Mouse (Mus musculus) midbrain, postnatal 0 days (tissue): ENCODE measurements around the gene Dip2b. TPM values are rescaled to one million over a fixed set of nuclear protein-coding genes. Genes with fewer than 3 reads are reported as not detected.

Experiments used
- ATAC-seq: fragments of 200-750 bp; cut with Nextera tagmentation; 2 replicates; pipeline ENCODE4 v1.8.0; 2017; ENCODE audit warnings: moderate number of reproducible peaks, mild to moderate bottlenecking, moderate TSS enrichment, moderate library complexity; ENCODE audit not compliant: low FRiP score
- DNase-seq: peaks from one replicate; pipeline ENCODE4 v3.0.0-alpha.2; 2015; ENCODE audit warnings: low spot score
- H3K27ac ChIP-seq: fragments of 300-500 bp; sonication (generic); 2 replicates; pipeline ENCODE4 v1.5.1; 2014; ENCODE audit warnings: low read depth, mild to moderate bottlenecking, low read length, mixed read lengths
- H3K27me3 ChIP-seq: fragments of 300-500 bp; sonication (generic); 2 replicates; pipeline ENCODE4 v1.6.1; 2014; ENCODE audit warnings: low read length, control low read depth, mixed read lengths; ENCODE audit not compliant: insufficient read depth
- H3K36me3 ChIP-seq: fragments of 300-500 bp; sonication (generic); 2 replicates; pipeline ENCODE4 v1.6.1; 2014; ENCODE audit warnings: low read length, control low read depth, mixed read lengths; ENCODE audit not compliant: insufficient read depth
- H3K4me1 ChIP-seq: fragments of 300-500 bp; sonication (generic); 2 replicates; pipeline ENCODE4 v1.6.1; 2014; ENCODE audit warnings: mild to moderate bottlenecking, control low read depth, antibody characterized with exemption, low read length, mixed read lengths; ENCODE audit not compliant: insufficient read depth
- H3K4me2 ChIP-seq: fragments of 300-500 bp; sonication (generic); 2 replicates; pipeline ENCODE4 v1.6.1; 2014; ENCODE audit warnings: low read depth, mild to moderate bottlenecking, low read length, mixed read lengths; ENCODE audit not compliant: poor library complexity, severe bottlenecking
- H3K4me3 ChIP-seq: fragments of 300-500 bp; sonication (generic); 2 replicates; pipeline ENCODE4 v1.5.1; 2014; ENCODE audit warnings: low read depth, mild to moderate bottlenecking, low read length, moderate library complexity
- H3K9ac ChIP-seq: fragments of 300-500 bp; sonication (generic); replicated peaks from 2 replicates; pipeline ENCODE4 v1.6.1; 2014; ENCODE audit warnings: mild to moderate bottlenecking, low read length, moderate library complexity, mixed read lengths; ENCODE audit not compliant: poor library complexity, severe bottlenecking
- H3K9me3 ChIP-seq: fragments of 300-500 bp; sonication (generic); 2 replicates; pipeline ENCODE4 v1.6.1; 2016; ENCODE audit warnings: low read length, control low read depth
- CTCF ChIP-seq: IDR thresholded peaks from 2 replicates; pipeline ENCODE4 v1.5.1; 2016; ENCODE audit warnings: antibody characterized with exemption, mild to moderate bottlenecking
- WGBS: fragments of 180-500 bp; shearing (Covaris S2); extraction: QIAGEN DNeasy Blood & Tissue Kit; methylation state at CpG from one replicate; pipeline ENCODE4 v1.1.7; 2014; 5-methylcytosine and 5-hydroxymethylcytosine counted together
- polyA plus RNA-seq: library from polyadenylated mRNA; unstranded; fragments of >200 nt; fragmentation: Nextera tagmentation; extraction: Ambion mirVana; gene quantifications from 2 replicates; pipeline ENCODE4 v1.2.1, GENCODE M21; 2015
- total RNA-seq: library from RNA; depleted of rRNA; stranded (reverse); fragments of >200 nt; gene quantifications from 2 replicates; pipeline ENCODE4 v1.2.3, GENCODE M21; 2014

The Dip2b gene
- total and polyA plus RNA-seq, 2 experiments from 2014 or later, result 10.5 to 44.8 TPM

DNA sequence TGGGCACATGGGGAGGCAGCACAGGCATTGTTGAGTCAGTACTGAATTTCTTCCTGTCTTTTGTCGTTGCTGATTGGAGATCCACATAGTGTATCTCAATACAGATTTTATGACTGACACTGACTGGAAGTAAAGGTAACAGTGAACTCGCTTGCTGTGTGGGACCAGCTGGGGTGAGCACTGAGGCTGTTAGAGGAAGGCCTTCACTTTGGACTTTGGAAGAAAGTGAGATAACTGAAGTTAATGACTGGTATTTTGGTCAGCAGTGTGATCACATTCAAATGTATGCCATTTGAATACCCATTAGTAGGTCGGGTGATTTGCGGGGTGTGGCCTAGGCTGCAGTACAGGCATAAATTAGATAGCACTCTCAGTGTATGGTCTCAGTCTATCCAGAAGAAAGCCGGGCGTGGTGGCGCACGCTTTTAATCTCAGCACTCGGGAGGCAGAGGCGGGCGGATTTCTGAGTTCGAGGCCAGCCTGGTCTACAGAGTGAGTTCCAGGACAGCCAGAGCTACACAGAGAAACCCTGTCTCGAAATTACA, 24.8 kb downstream of the Dip2b start:
- no peaks in the 10 kb centered on the region for H3K9me3 ChIP-seq
- no peak overlapping the region for H3K4me2 ChIP-seq
- no peaks in the 10 kb centered on the region for H3K36me3 ChIP-seq
- H3K4me3 ChIP-seq, result no peak overlapping the region
- H3K4me1 ChIP-seq, result no peaks in the 10 kb centered on the region
- no peak for TF ChIP-seq CTCF
- no peaks in the 10 kb centered on the region for H3K27me3 ChIP-seq
- no peak overlapping the region for H3K27ac ChIP-seq
- DNase-seq, result no peak
- no peak for ATAC-seq
- H3K9ac ChIP-seq, result no peak overlapping the region
- WGBS, result 96% methylated on average over 11 of the region's 13 CpGs

DNA sequence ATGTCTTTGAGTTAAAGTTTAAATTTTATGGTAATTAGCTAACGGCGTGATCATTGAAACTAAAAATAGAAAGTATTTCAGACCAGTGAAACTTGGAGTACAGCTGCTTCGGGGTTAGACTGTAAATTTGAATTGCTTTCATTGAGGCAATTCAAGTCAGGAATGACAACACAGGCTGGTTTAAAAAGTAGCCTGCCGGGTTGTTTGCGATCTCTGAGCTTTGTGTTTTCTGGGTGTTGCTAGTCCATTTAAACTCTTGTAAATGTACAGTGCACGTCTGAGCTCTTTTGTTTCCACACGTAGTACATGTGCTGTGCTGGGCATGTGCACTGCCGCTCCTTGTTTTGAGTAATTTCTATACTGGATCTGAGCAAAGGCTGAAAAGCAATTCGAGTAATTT, 28.2 kb downstream of the Dip2b start:
- no peak for TF ChIP-seq CTCF
- DNase-seq (no peak), ATAC-seq (no peak)
- Histone ChIP-seq H3K4me2 (no peak overlapping the region), H3K4me1 (no peaks in the 10 kb centered on the region), H3K9ac (no peak overlapping the region), H3K4me3 (no peak overlapping the region), H3K27ac (no peak overlapping the region), H3K27me3 (no peaks in the 10 kb centered on the region), H3K36me3 (no peaks in the 10 kb centered on the region), H3K9me3 (no peaks in the 10 kb centered on the region)
- 49% methylated on average over 9 of the region's 9 CpGs for WGBS

DNA sequence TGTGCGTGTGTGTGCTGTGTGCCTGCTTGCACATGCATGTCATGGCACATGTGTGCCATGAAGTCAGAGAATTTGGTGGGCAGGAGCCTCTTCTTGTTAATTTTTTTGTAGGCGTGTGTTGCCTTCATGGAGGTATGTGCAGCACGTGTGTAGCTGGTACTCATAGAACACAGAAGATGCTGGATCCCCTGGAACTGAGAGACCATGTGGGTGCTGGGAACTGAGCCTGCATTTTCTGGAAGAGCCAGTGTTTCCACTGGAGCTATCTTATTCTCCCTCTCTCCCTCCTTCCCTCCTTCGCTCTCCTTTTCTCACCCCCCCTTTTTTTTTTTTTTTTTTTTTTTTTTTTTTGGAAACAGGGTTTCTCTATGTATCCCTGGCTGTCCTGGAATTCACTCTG, 30.6 kb downstream of the Dip2b start:
- H3K4me3 ChIP-seq, result no peak overlapping the region
- H3K4me2 ChIP-seq, result no peak overlapping the region
- DNase-seq (no peak), ATAC-seq (no peak)
- no peak overlapping the region for H3K27ac ChIP-seq
- H3K4me1 ChIP-seq, result no peaks in the 10 kb centered on the region
- 86% methylated on average over 4 of the region's 4 CpGs for WGBS
- TF ChIP-seq CTCF, result no peak
- H3K9ac ChIP-seq, result no peak overlapping the region
- H3K27me3 ChIP-seq, result no peaks in the 10 kb centered on the region
- no peaks in the 10 kb centered on the region for H3K9me3 ChIP-seq
- H3K36me3 ChIP-seq, result no peaks in the 10 kb centered on the region

DNA sequence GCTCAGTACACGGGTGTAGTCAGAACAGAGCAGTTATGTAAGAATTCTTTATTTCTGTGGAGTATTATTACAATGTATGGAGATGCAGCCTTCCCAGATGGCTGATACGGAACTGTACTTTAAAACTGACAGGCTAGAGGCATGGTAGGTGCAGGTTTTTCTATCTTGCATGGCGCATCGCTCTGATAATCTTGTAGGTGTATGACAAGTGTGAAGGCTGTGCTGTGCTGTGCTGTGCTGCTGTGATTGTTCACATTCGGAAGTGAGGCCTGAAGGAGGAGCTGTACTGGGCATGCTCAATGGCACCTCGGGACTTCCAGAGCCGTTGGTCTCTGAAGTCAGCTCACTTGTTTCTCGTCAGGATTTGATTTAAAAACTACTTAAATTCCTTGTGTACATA, 31.6 kb downstream of the Dip2b start:
- Histone ChIP-seq H3K27me3 (no peaks in the 10 kb centered on the region), H3K4me3 (no peak overlapping the region), H3K9me3 (no peaks in the 10 kb centered on the region), H3K36me3 (no peaks in the 10 kb centered on the region), H3K9ac (no peak overlapping the region), H3K4me2 (no peak overlapping the region), H3K27ac (no peak overlapping the region), H3K4me1 (no peaks in the 10 kb centered on the region)
- no peak for TF ChIP-seq CTCF
- 85% methylated on average over 8 of the region's 8 CpGs for WGBS
- no peak for DNase-seq
- ATAC-seq, result no peak

DNA sequence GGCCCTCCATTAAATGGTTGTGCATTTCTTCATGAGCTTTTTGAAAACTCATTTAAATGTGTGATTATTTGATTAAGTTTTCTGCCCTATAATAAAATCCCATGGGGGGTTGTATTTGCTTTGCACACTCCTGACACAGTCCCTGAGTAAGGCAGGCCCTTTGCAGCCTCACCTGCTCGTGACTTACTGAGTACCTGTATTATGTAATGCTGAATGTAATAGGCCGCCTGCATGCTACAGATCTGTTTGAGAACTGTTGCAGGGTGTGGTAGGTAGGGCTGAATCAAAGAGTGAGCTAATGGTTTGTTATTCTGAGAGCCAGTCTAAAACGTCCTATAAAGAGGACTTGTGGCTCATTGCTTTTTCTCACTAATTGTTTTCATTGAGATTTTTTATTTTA, 33.4 kb downstream of the Dip2b start:
- DNase-seq (no peak), ATAC-seq (no peak)
- Histone ChIP-seq H3K27me3 (no peaks in the 10 kb centered on the region), H3K4me2 (no peak overlapping the region), H3K4me3 (no peak overlapping the region), H3K9me3 (no peaks in the 10 kb centered on the region), H3K4me1 (no peaks in the 10 kb centered on the region; the same call in 1 of the 2 replicates), H3K9ac (no peak overlapping the region), H3K27ac (no peak overlapping the region), H3K36me3 (no peaks in the 10 kb centered on the region)
- no peak for TF ChIP-seq CTCF
- 95% methylated on average over 3 of the region's 3 CpGs for WGBS

DNA sequence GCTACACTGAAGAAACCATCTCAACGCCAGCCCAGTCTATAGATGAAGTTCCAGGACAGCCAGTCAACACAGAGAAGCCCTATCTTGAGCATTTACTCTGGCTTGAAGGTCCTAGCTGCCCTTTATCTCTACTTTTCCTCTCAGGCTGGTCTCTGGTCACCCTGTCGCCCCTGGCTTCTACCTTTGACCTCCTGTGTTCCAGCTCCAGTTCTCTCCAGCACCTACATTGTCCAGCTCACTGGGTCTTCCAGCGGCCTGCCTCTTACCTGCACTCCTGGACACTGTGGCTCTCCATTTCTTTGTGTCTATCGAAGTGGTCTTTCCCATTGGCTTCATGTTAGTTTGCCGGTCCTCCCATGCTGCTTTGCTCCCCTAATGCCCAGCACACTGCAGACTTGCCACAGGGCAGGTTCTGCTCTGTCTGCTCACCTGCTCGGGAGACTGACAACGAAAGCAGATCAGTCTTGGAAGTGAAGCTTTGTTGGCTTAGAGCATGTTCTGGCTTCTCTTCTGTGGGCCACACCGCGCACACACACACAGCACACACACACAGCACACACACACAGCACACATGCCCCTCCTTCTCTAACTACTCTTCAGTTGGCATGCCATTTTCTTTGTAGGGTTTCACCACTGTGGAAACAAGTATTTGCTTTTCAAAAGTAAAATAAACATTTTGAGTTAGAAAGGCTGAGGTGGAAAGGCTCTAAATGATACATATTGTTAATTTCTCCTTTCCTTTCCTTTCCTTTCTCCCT, 35.4 kb downstream of the Dip2b start:
- TF ChIP-seq CTCF, result no peak
- Histone ChIP-seq H3K4me2 (no peak overlapping the region), H3K9ac (no peak overlapping the region), H3K36me3 (no peaks in the 10 kb centered on the region), H3K9me3 (no peaks in the 10 kb centered on the region), H3K27me3 (no peaks in the 10 kb centered on the region), H3K4me1 (no peaks in the 10 kb centered on the region; the same call in 1 of the 2 replicates), H3K27ac (no peak overlapping the region), H3K4me3 (no peak overlapping the region)
- ATAC-seq, result no peak
- no peak for DNase-seq
- WGBS, result 80% methylated on average over 9 of the region's 9 CpGs
